ENCODE assay signal across 26 mouse cellular contexts in genomic region chr12:100953926-100954325, GRCm38 (mm10). TPM values are rescaled to one million over a fixed set of nuclear protein-coding genes. Genes with fewer than 3 reads are reported as not detected.
DNase-seq lines count a peak whose midpoint lies in the region; ATAC-seq and TF ChIP-seq lines count a peak whose summit lies in the region.
"Had no signal": no experiment of that assay in that cellular context is flagged by ENCODE, and none has a peak within 500 bp of the region (broad histone marks: within the 10 kb centered on the region; RNA-seq: fewer than 3 reads in every experiment).

No protein-coding gene starts in this region.

- peak overlapping the region; percentile 61; the same call in 1 of the 2 replicates for H3K9ac ChIP-seq in liver, embryonic 16.5 days (ENCODE audit: low read depth, low read length)
- H3K9ac ChIP-seq in midbrain, embryonic 16.5 days (ENCODE audit: low read depth, low read length) = no peak overlapping the region
- no peak overlapping the region for H3K9ac ChIP-seq in neural tube, embryonic 15.5 days (replicated peaks)
- H3K9ac ChIP-seq: embryonic facial prominence, embryonic 12.5 days; heart, embryonic 13.5 days; hindbrain, embryonic 12.5 days; neural tube, embryonic 12.5 days had no signal

- no peak for TF ChIP-seq POLR2A in bone marrow, adult 2 months (IDR thresholded peaks at IDR 0.05; ENCODE audit: borderline replicate concordance, control insufficient read depth, low read depth, low read length)

- DNase-seq in gastrocnemius, adult 2 months = no peak
- DNase-seq in gastrocnemius, postnatal 36 days = no peak
- DNase-seq: adrenal gland, postnatal 10 days; cerebellum, adult 2 months; cerebellum, postnatal 25 days; gastrocnemius, postnatal 10 days; heart, adult 11 months; kidney, adult 18-20 months; lung, adult 2 months; midbrain, embryonic 14.5 days; retina, postnatal 1 day; right cerebral cortex, postnatal 25 days; thymus, adult 18-20 months; thymus, postnatal 36 days had no signal

- H3K4me1 ChIP-seq in bone marrow, adult 2 months (ENCODE audit: control insufficient read depth, insufficient read depth, low read length) = peaks cover 9% of the 10 kb centered on the region; the same call in 1 of the 2 replicates
- H3K4me1 ChIP-seq in liver, embryonic 16.5 days (ENCODE audit: control insufficient read depth, low read depth, low read length) = peaks cover 64% of the 10 kb centered on the region
- H3K4me1 ChIP-seq in midbrain, embryonic 16.5 days (ENCODE audit: control insufficient read depth, insufficient read depth, low read length) = peaks cover 7% of the 10 kb centered on the region; the same call in 1 of the 2 replicates
- H3K4me1 ChIP-seq in neural tube, embryonic 15.5 days = peaks cover 41% of the 10 kb centered on the region

- 0 out of 2 replicates have a peak, but pooled peaks have one; percentile 12 for ATAC-seq in erythroid progenitor cell, adult 5-6 weeks (replicated peaks; ENCODE audit: low FRiP score, poor library complexity, severe bottlenecking)
- peak; percentile 20 for ATAC-seq in liver, embryonic 16.5 days (ENCODE audit: low read depth)
- no peak for ATAC-seq in midbrain, embryonic 16.5 days
- no peak for ATAC-seq in neural tube, embryonic 15.5 days (ENCODE audit: low FRiP score)
- ATAC-seq: forebrain, embryonic 14.5 days had no signal

- peak overlapping the region; percentile 77; the same call in 1 of the 2 replicates for H3K27ac ChIP-seq in gastrocnemius, adult 2 months
- H3K27ac ChIP-seq in bone marrow, adult 2 months (ENCODE audit: control insufficient read depth, insufficient read depth, low read depth, low read length, poor library complexity) = peak overlapping the region; percentile 17
- H3K27ac ChIP-seq in liver, embryonic 16.5 days (ENCODE audit: low read length) = peak overlapping the region; percentile 98
- no peak overlapping the region for H3K27ac ChIP-seq in midbrain, embryonic 16.5 days (ENCODE audit: low read length)
- H3K27ac ChIP-seq in neural tube, embryonic 15.5 days (replicated peaks) = no peak overlapping the region
- H3K27ac ChIP-seq: embryonic facial prominence, embryonic 12.5 days; heart, embryonic 13.5 days; kidney, postnatal 0 days; neural tube, embryonic 12.5 days had no signal

- TF ChIP-seq CTCF in gastrocnemius, adult 2 months (IDR thresholded peaks at IDR 0.05) = no peak
- TF ChIP-seq CTCF in bone marrow, adult 2 months (IDR thresholded peaks at IDR 0.05; ENCODE audit: control insufficient read depth, insufficient read depth, low read length) = no peak

- no peak overlapping the region for H3K4me3 ChIP-seq in gastrocnemius, adult 2 months
- H3K4me3 ChIP-seq in bone marrow, adult 2 months (replicated peaks; ENCODE audit: control insufficient read depth, low read depth, low read length) = no peak overlapping the region
- no peak overlapping the region for H3K4me3 ChIP-seq in liver, embryonic 16.5 days (ENCODE audit: low read depth, low read length)
- no peak overlapping the region for H3K4me3 ChIP-seq in midbrain, embryonic 16.5 days (ENCODE audit: low read depth, low read length)
- no peak overlapping the region for H3K4me3 ChIP-seq in neural tube, embryonic 15.5 days (replicated peaks)
- H3K4me3 ChIP-seq: embryonic facial prominence, embryonic 12.5 days; heart, embryonic 13.5 days; hindbrain, embryonic 12.5 days; megakaryocyte, embryonic 14.5 days; neural tube, embryonic 12.5 days had no signal

- no peaks in the 10 kb centered on the region for H3K27me3 ChIP-seq in liver, embryonic 16.5 days (ENCODE audit: control insufficient read depth, insufficient read depth, low read depth, low read length)
- no peaks in the 10 kb centered on the region for H3K27me3 ChIP-seq in midbrain, embryonic 16.5 days (ENCODE audit: control insufficient read depth, insufficient read depth, low read depth, low read length)
- H3K27me3 ChIP-seq in neural tube, embryonic 15.5 days (replicated peaks) = peaks cover 7% of the 10 kb centered on the region; the same call in 1 of the 2 replicates
- H3K27me3 ChIP-seq: embryonic facial prominence, embryonic 12.5 days; neural tube, embryonic 12.5 days had no signal

- peak overlapping the region; percentile 27 for H3K4me2 ChIP-seq in liver, embryonic 16.5 days (ENCODE audit: low read depth, low read length)
- no peak overlapping the region for H3K4me2 ChIP-seq in midbrain, embryonic 16.5 days (ENCODE audit: low read length)
- H3K4me2 ChIP-seq in neural tube, embryonic 15.5 days = no peak overlapping the region
- H3K4me2 ChIP-seq: embryonic facial prominence, embryonic 12.5 days; heart, embryonic 13.5 days; hindbrain, embryonic 12.5 days; neural tube, embryonic 12.5 days had no signal

- H3K9me3 ChIP-seq in liver, embryonic 16.5 days (replicated peaks; ENCODE audit: control insufficient read depth, low read length) = no peaks in the 10 kb centered on the region
- no peaks in the 10 kb centered on the region for H3K9me3 ChIP-seq in midbrain, embryonic 16.5 days (replicated peaks; ENCODE audit: control insufficient read depth, low read length, poor library complexity, severe bottlenecking)
- no peaks in the 10 kb centered on the region for H3K9me3 ChIP-seq in neural tube, embryonic 15.5 days (replicated peaks)
- H3K9me3 ChIP-seq: embryonic facial prominence, embryonic 12.5 days; heart, embryonic 13.5 days; hindbrain, embryonic 12.5 days; megakaryocyte, embryonic 14.5 days; neural tube, embryonic 12.5 days had no signal

- intact Hi-C loops in gastrocnemius, adult 2 months (cut with DNase I) = no loop called here
- intact Hi-C loops in gastrocnemius, postnatal 36 days (cut with DNase I) = loop anchor here (2.0 kb wide), 1 partner anchor 17 kb away; no protein-coding TSS in a partner anchor

- WGBS in bone marrow, adult 2 months = 73% methylated on average over 8 of the region's 8 CpGs
- 42% methylated on average over 8 of the region's 8 CpGs for WGBS in liver, embryonic 16.5 days (ENCODE audit: insufficient replicate concordance)
- 73% methylated on average over 8 of the region's 8 CpGs for WGBS in midbrain, embryonic 16.5 days
- WGBS in neural tube, embryonic 15.5 days = 87% methylated on average over 8 of the region's 8 CpGs

- H3K36me3 ChIP-seq in liver, embryonic 16.5 days (ENCODE audit: control insufficient read depth, insufficient read depth) = 0 out of 2 replicates have a peak, but pooled peaks cover 9% of the 10 kb centered on the region
- no peaks in the 10 kb centered on the region for H3K36me3 ChIP-seq in midbrain, embryonic 16.5 days (ENCODE audit: control insufficient read depth, insufficient read depth, low read length)
- H3K36me3 ChIP-seq in neural tube, embryonic 15.5 days = no peaks in the 10 kb centered on the region
- H3K36me3 ChIP-seq: embryonic facial prominence, embryonic 12.5 days; heart, embryonic 13.5 days had no signal

RNA-seq across cellular contexts. Expression of gene Gpr68, which starts 45.9 kb away (rescaled TPM):
- total RNA-seq in gastrocnemius, adult 2 months (2021) = under 1 TPM in 1 of 2 experiments, not detected in 1; 0.14 TPM
- under 1 TPM; 0.10 to 0.15 TPM for total RNA-seq in gastrocnemius, postnatal 36 days (2021)
- 1.4 TPM in 1 of 2 replicates, not detected in the other for polyA plus RNA-seq in bone marrow, adult 2 months (2011; ENCODE audit: insufficient read depth, insufficient read length, low replicate concordance, missing spikeins)
- total RNA-seq in erythroid progenitor cell, adult 5-6 weeks (2015; ENCODE audit: low replicate concordance) = 0.42 and 1.4 TPM in 2 replicates
- total RNA-seq in erythroid progenitor cell, adult 5-6 weeks (2017; ENCODE audit: low replicate concordance) = 0.26 TPM in 1 of 2 replicates, not detected in the other
- 0.04 and 0.08 TPM in 2 replicates for polyA plus RNA-seq in liver, embryonic 16.5 days (2015; fragmentation: Nextera tagmentation; extraction: Ambion mirVana)
- 6.2 and 6.3 TPM in 2 replicates for polyA plus RNA-seq in midbrain, embryonic 16.5 days (2015; fragmentation: Nextera tagmentation; extraction: Ambion mirVana)
- polyA plus RNA-seq in neural tube, embryonic 15.5 days (2015; fragmentation: Nextera tagmentation; extraction: Ambion mirVana) = 7.7 and 10.8 TPM in 2 replicates

Comparison
In these comparisons a context has a peak if more than half of its experiments do, and no peak if none do; other contexts are left out.
1. H3K27ac ChIP-seq: peak in gastrocnemius, adult 2 months (single experiment), bone marrow, adult 2 months (single experiment) and liver, embryonic 16.5 days (single experiment); none in midbrain, embryonic 16.5 days (single experiment) and neural tube, embryonic 15.5 days (single experiment).
2. ATAC-seq: peak in erythroid progenitor cell, adult 5-6 weeks (single experiment) and liver, embryonic 16.5 days (single experiment); none in midbrain, embryonic 16.5 days (single experiment) and neural tube, embryonic 15.5 days (single experiment).